Mouse (Mus musculus) Patski (cell line): Measurements from ENCODE around the gene Gm20388. TPM values are rescaled to one million over a fixed set of nuclear protein-coding genes. Genes with fewer than 3 reads are reported as not detected.
"Not testable (repeated sequence)": the region's sequence is repeated elsewhere in the genome, so short reads cannot be mapped to it uniquely, and the experiment has no call there.

Source experiments
- ATAC-seq: fragments of 100-300 bp; one replicate; pipeline ENCODE4 v1.8.0; 2021
- CTCF ChIA-PET: fragments of 350-600 bp; sonication (Branson Sonifier 250); formaldehyde crosslinking; loops from one replicate; lab custom pipeline; 2022; ENCODE audit warnings: inconsistent platforms; lab: Charles Lee
- POLR2A ChIA-PET: fragments of 350-600 bp; sonication (Branson Sonifier 250); formaldehyde crosslinking; loops from one replicate; lab custom pipeline; 2022; ENCODE audit warnings: antibody characterized with exemption, inconsistent platforms; lab: Charles Lee
- DNase-seq: peaks from one replicate; pipeline ENCODE4 v3.0.0-alpha.2; 2011; ENCODE audit warnings: low read depth, low spot score
- H3K27me3 ChIP-seq: fragments of 371-371 bp; one replicate; pipeline ENCODE4 v1.5.1; 2021
- CTCF ChIP-seq: fragments of 100-300 bp; IDR thresholded peaks from one replicate; pipeline ENCODE4 v1.5.1; 2021
- in situ Hi-C: fragments of 300-500 bp; cut with MboI; formaldehyde crosslinking; loops from 3 replicates; pipeline ENCODE4 v1.11.1; 2018; ENCODE audit warnings: low pct_unique_long_range_greater_than_20kb, mixed read lengths
- polyA plus RNA-seq: library from polyadenylated mRNA; unstranded; gene quantifications from one replicate; pipeline ENCODE4 v1.2.3, GENCODE M21; 2021

The Gm20388 gene
- polyA plus RNA-seq, 1 experiment from 2014 or later = 86.7 TPM

DNA sequence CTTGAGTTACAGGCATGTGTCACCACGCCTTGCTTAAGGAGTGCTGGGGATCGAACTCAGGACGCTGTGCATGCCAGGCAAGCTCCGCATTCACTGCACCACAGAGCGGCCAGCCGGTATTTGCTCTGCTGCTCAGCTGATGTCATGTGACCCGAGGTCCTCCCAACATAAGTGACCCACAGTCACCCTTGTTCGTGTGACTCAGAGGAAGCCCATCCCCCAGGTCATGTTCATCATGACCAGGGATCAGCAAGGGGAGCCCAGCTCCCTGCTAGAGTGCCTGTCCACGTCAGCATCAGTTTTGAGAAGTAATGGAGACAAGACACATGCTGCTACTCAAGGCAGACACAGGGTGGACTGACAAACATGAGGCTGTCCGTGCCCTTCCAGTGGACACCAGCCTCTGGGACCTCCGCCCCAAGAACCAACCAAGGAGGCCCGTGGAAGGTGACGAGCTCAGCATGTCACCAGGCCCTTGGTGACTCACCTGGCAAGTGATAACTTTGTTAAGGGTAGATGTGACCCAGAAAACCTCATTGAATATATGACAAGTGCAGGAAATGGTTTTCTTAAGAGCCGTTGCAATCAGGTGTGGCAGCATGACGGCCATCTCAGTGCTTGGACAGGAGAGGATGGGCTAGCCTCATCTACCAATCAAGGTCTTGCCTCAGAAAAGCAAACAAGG lies 805.5 kb downstream of the Gm20388 start:
- POLR2A ChIA-PET = no interaction called here
- DNase-seq = no peak
- in situ Hi-C loops = loop anchor here (5.0 kb wide), 1 partner anchor 34 kb away; no protein-coding TSS in a partner anchor
- no peaks in the 10 kb centered on the region for H3K27me3 ChIP-seq
- ATAC-seq = no peak
- CTCF ChIA-PET = interaction anchor here (1.1 kb wide), 1 partner anchor 12 kb away, joined by 3 read pairs; no protein-coding TSS in a partner anchor
- TF ChIP-seq CTCF = no peak

DNA sequence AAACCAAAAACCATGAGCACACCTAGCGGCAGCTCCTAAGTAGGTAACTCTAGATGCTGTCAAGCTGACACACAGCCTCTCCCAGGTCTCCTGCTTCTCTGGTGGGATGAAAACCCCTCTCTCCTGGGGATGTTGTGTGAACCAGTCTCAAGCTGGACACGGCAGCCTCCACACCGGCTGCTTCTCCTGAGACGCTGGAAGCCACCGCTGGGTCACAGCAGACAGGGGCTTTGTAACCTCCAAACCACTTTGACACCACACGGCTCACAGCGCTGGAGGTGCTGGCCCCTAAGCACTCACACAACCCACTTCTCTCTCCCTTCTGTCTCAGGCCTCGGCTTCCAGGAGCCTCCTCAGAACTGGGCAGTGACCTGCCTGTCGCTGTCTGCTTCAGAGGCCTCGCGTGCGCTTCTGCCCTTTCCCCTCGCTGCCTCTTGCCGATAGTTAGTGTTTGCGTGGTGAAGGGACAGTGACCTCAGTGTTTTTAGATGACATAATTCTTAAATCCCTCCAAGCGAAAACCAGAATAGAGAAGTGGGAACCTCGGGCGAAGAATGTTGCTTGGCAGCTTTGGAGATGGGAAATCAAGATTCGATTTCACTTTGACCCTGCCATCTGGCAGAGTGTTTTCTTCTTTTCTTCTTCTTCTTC lies 809.1 kb downstream of the Gm20388 start:
- ATAC-seq (no peak), DNase-seq (no peak)
- TF ChIP-seq CTCF = no peak
- CTCF ChIA-PET = interaction anchor here (1.0 to 1.2 kb wide), 2 partner anchors 10 to 13 kb away, joined by 3 read pairs; no protein-coding TSS in a partner anchor
- no peaks in the 10 kb centered on the region for H3K27me3 ChIP-seq
- in situ Hi-C loops = loop anchor here (5.0 kb wide), 1 partner anchor 37 kb away; no protein-coding TSS in a partner anchor
- POLR2A ChIA-PET = no interaction called here

DNA sequence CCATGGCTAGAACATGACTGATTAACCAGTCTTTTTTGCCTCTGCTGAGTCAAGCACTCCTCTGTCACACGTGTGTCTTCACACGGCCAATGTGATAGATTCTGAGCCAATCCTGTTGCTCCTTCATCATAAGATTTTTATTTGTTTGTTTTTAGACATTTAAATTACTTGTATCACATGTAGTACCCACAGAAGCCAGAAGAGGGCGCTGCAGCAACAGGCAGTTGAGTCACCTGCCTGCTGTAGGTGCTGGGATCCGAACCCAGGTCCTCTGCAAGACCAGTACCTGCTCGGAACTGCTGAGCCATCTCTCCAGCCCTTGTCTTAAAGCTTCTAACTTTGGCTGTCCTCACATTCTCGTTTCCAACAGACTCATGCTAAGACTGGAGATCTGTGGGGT lies 812.4 kb downstream of the Gm20388 start:
- in situ Hi-C loops = no loop called here
- no peak for TF ChIP-seq CTCF
- DNase-seq (no peak), ATAC-seq (no peak)
- no peaks in the 10 kb centered on the region for H3K27me3 ChIP-seq
- CTCF ChIA-PET = interaction anchor here (0.8 to 1.5 kb wide), 2 partner anchors 24 to 73 kb away, joined by 3 read pairs; no protein-coding TSS in a partner anchor
- POLR2A ChIA-PET = no interaction called here

GRCm38 (mm10) chr8:120724096-120724495 lies 813.5 kb downstream of the Gm20388 start:
- POLR2A ChIA-PET, ATAC-seq, CTCF ChIA-PET, in situ Hi-C loops, DNase-seq, H3K27me3 ChIP-seq: not testable (repeated sequence)

GRCm38 (mm10) chr8:120724816-120725575 lies 814.4 kb downstream of the Gm20388 start:
- ATAC-seq (no peak), DNase-seq (no peak)
- in situ Hi-C loops = no loop called here
- CTCF ChIA-PET = no interaction called here
- H3K27me3 ChIP-seq = no peaks in the 10 kb centered on the region
- POLR2A ChIA-PET = no interaction called here
- TF ChIP-seq CTCF = no peak

DNA sequence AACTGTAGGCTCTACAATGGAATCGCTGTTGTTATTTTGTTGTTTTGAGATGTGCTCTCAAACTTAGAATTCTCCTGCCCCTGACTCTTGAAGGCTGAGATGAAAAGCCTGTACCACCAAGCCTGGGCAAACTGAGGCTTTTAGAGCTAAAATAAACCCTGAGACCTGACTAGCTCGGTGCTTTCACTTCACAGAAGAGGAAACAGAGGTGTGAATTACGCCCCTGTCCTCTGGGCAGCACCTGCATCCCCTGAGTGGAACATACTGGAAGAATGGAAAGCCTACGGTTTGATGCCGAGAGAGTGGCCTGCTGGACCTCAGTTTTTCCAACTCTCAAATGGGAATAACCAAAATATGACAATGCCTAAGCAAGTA lies 814.9 kb downstream of the Gm20388 start:
- H3K27me3 ChIP-seq = no peaks in the 10 kb centered on the region
- DNase-seq = no peak
- ChIA-PET POLR2A (no interaction called here), CTCF (interaction anchor here (0.7 kb wide), 1 partner anchor 9 kb away, joined by 3 read pairs; no protein-coding TSS in a partner anchor)
- no peak for TF ChIP-seq CTCF
- in situ Hi-C loops = no loop called here
- ATAC-seq = no peak

DNA sequence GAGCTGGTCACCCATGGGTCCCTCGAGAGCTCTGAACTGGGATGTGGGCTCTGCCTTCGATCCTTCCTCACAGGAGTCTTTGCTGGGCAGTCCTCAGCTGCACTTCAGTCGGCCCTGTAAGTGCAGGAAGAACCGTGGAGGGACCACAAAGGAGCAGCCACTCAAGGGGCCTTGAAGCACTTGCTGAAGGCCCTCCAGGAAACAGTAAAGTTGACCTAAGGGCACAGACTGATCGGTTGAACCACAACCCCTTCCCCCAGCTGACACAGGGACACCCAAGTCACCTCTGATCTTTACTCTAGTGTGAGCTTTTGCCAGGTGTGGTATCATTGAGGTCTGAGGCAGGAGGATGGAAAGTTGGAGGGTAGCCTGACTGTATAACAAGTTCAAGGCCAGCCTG lies 815.4 kb downstream of the Gm20388 start:
- ATAC-seq = no peak
- in situ Hi-C loops = no loop called here
- POLR2A ChIA-PET = no interaction called here
- H3K27me3 ChIP-seq = no peaks in the 10 kb centered on the region
- no peak for DNase-seq
- CTCF ChIA-PET = interaction anchor here (0.7 kb wide), 1 partner anchor 9 kb away, joined by 3 read pairs; no protein-coding TSS in a partner anchor
- TF ChIP-seq CTCF = no peak

DNA sequence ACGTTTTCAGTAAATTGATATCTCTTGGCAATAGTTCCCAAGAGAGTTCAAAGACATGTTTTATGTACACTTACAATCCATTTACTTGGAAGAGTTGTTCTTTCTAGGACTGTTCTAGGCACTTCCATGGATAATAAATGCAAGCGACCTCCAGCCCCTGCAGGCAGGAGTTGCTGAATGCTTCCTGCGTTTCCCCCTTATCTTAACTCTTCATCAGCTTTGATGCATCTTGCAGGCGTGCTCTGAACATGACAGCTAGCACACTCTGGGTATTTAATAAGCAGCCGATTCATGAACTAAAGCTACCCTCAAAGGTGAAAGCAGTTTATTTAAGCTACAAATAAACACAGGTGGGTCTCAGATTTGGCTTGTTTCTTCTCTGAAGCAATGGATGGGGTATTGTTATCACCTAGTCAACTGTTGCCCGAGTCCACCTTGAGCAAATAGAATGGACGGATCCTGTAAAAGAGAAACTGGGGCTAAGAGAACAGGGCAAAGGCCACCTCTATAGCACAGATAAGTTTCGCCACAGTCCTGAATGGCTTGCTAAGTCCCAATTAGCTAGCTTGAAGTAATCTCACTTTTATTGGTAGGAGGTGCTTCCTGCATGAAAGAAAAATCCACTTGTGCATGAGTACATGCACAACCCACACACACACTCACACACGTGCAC lies 818.0 kb downstream of the Gm20388 start:
- TF ChIP-seq CTCF = no peak
- CTCF ChIA-PET = no interaction called here
- in situ Hi-C loops = no loop called here
- no peak for DNase-seq
- POLR2A ChIA-PET = interaction anchor here (0.6 kb wide), 1 partner anchor 29 kb away, joined by 3 read pairs; no protein-coding TSS in a partner anchor
- ATAC-seq = no peak
- no peaks in the 10 kb centered on the region for H3K27me3 ChIP-seq

- DNase-seq = no peak
- ATAC-seq = no peak
- peaks cover 15% of the 10 kb centered on the region for H3K27me3 ChIP-seq
- ChIA-PET CTCF (no interaction called here), POLR2A (no interaction called here)
- in situ Hi-C loops = no loop called here
- TF ChIP-seq CTCF = no peak
Observed at GRCm38 (mm10) chr8:120731582-120731981, 820.9 kb downstream of the Gm20388 start.

DNA sequence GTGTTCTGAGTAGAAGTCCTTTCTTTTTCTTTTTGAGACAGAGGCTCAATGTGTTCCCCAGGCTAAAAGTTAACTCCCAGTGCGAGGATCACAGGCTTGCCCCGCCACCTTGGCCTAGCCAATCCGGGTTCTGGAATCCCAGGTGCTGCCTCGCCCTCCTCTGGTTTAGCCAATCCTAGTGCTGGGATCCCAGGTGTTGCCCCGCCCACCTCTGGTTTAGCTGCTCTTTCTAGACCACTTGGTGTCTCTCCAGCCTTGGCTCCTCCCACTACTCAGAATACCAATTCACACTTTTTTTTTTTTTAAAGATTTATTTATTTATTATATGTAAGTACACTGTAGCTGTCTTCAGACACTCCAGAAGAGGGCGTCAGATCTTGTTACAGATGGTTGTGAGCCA lies 821.4 kb downstream of the Gm20388 start:
- TF ChIP-seq CTCF = no peak
- DNase-seq (no peak), ATAC-seq (no peak)
- H3K27me3 ChIP-seq = peaks cover 18% of the 10 kb centered on the region
- ChIA-PET CTCF (no interaction called here), POLR2A (no interaction called here)
- in situ Hi-C loops = no loop called here
